Mouse (Mus musculus): Measurements from ENCODE around the gene Smg9.
"Not testable (repeated sequence)": the region's sequence is repeated elsewhere in the genome, so short reads cannot be mapped to it uniquely, and the experiment has no call there.

The Smg9 gene

GRCm38 (mm10) chr7:24377091-24377865 is 22.1 kb upstream of the Smg9 start:
- no peak for DNase-seq (ENCODE audit: low spot score)

- DNase-seq (ENCODE audit: low spot score): no peak
Measured at GRCm38 (mm10) chr7:24378049-24378701, 21.2 kb upstream of the Smg9 start.

- DNase-seq (ENCODE audit: low spot score): no peak
Measured at GRCm38 (mm10) chr7:24379934-24380333, 19.5 kb upstream of the Smg9 start.

GRCm38 (mm10) chr7:24380370-24380769 is 19.0 kb upstream of the Smg9 start:
- DNase-seq (ENCODE audit: low spot score): no peak

DNA sequence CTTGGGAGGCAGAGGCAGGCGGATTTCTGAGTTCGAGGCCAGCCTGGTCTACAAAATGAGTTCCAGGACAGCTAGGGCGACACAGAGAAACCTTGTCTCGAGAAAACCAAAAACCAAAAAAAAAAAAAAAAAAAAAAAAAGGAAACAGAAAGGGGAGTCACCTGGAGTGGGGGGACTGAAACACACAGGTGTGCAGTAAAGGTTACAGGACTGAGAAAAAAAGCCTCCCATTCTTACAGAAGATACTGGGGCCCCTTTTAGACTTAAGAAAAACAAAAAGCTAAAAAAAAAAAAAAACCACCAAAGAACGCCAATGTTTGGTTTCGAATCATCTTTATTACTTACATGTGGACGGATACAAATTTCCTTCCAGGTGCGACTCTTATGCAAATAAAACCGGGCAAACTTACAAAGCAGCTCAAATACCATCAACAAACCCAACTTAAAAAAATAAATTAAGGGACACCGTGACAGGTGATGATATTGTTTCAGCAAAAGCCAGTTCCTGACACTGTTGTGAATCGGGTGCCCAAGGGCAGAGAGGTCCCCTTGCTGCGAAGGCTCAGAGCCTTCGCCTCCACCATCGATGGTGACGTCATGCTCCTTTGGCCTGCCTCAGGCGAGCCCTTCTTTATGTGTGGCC is 16.6 kb upstream of the Smg9 start:
- DNase-seq (ENCODE audit: low spot score): no peak

GRCm38 (mm10) chr7:24384070-24384469 is 15.3 kb upstream of the Smg9 start:
- no peak for DNase-seq (ENCODE audit: low spot score)

DNA sequence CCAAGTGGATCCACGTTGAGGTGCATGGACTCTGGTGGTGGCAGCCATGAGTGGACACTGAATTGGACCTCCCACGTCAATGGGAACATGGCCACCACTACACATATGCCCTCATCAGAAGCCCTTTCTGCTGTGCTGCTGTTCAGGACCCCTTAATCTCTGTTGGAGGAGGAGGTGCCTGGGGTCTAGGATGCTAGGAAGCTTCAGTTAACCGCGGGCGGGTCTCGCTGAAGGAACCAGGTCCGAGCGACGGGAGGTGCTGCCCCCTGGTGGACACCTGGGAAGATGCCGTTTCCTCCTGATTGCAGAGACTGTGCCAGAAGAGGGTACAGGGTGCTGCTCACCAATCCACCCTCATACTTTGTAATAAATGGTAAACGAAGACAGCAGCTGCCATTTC is 14.6 kb upstream of the Smg9 start:
- no peak for DNase-seq (ENCODE audit: low spot score)

GRCm38 (mm10) chr7:24387059-24387556 is 12.3 kb upstream of the Smg9 start:
- no peak for DNase-seq (ENCODE audit: low spot score)

DNA sequence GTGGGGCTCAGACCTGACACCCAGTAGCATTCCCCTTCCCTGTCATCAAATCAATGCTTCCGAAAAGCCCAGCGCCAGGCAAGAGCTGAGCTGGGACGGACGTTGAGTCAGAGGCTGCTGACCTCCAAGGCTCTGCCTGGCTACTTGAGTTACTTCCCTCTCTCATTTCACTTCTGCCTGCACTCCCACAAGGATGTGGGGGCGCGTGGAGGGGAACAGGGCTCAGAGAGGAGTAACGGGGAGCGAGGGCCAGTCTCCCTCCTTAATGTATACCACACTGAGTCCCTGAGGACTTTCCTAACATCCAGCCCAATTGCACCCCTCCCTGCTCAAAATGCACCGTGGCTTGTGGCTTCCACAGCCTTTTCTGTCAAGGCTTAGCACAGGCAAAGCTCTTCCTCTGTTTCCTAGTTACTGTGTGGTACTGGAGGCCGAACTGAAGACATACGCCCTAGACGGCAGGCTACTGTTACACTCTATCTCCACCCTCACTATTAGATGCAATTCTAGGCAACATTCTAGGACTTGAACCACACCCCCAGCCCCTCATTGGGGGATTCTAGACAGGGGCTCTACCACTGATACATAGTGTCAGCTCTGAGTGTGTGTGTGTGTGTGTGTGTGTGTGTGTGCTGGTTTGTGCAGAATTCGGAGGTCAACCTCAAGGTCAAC is 9.8 kb upstream of the Smg9 start:
- no peak for DNase-seq (ENCODE audit: low spot score)

- DNase-seq (ENCODE audit: low spot score): no peak
Measured at GRCm38 (mm10) chr7:24390512-24390911, 8.9 kb upstream of the Smg9 start.

- no peak for DNase-seq (ENCODE audit: low spot score)
Measured at GRCm38 (mm10) chr7:24391077-24391476, 8.3 kb upstream of the Smg9 start.

DNA sequence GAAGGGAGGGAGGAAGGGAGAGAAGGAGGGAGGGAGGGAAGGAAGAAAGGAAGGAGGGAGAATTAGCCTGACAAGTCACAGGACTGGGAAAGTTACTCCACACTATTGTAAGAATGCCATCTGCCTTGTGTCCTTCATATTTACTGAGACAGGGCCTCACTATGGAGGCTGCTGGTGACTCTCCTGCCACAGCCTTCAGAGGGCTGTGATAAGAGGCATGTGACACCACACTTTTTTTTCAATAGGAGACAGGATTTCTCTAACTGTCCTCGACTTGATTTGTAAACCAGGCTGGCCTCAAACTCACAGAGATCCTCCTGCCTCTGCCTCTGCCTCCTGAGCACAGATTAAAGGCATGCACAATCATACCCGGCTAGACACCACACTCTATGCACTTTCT is 7.7 kb upstream of the Smg9 start:
- no peak for DNase-seq (ENCODE audit: low spot score)

- DNase-seq (ENCODE audit: low spot score): no peak
Measured at GRCm38 (mm10) chr7:24394054-24394453, 5.4 kb upstream of the Smg9 start.

DNA sequence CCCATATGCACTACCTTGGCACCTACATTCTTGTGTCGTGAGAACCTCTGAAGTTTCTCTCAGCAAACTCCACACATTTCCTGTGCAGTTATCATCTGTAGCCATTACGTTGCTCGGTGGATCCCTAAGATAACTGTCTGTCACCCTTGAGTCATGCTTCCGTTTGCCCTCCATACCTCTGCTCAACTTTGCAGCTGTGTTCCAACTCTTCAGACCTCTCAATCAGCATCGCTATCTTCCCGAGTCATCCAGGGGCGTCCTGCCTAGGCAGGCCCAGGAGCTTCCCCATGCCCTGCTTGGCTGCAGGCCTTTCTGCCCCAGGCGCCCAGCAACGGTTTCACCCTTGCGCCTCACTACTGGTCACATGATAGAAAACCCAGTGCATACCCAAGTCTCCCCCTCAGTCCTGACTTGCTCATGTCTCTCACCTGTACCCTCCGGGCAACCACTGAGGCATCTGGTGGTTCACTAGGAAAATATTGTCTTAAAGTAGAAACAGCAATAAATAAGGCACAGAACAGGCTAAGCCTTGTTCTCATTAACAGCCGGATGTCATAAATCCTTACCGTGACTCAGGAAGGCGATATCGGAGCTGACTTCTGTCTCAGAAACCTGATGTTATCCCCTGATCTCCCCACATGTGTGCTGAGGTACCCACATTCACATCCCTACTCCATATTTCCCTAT is 4.8 kb upstream of the Smg9 start:
- DNase-seq (ENCODE audit: low spot score): no peak

- DNase-seq (ENCODE audit: low spot score): no peak
Measured at GRCm38 (mm10) chr7:24396832-24397231, 2.6 kb upstream of the Smg9 start.

DNA sequence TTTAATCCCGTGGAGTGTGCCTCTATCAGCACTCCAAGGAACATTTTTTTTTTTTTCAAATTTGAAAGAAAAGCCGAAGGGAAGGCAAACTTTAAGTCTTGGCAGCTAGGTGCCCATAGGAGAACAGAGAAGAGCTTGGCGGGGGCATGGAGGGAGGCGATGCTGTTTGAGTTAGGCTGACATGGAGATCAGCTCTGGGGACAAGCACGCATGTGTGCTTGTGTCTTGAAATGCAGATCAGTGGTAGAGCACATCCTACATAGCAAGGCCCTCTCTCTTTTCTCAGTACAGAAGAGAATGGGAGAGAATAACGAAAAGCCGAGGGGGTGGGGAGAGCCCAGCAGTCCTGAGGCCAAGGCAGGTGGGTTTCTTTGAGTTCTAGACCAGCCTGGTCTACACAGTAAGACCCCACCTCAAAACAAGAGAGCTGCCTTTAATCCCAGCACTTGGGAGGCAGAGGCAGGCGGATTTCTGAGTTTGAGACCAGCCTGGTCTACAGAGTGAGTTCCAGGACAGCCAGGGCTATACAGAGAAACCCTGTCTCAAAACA is 980 bp upstream of the Smg9 start:
- no peak for DNase-seq (ENCODE audit: low spot score)

GRCm38 (mm10) chr7:24400082-24400452 is 648 bp downstream of the Smg9 start:
- no peak for DNase-seq (ENCODE audit: low spot score)

- not testable (repeated sequence) for DNase-seq (ENCODE audit: low spot score)
Measured at GRCm38 (mm10) chr7:24400489-24400888, 1.1 kb downstream of the Smg9 start.

- DNase-seq (ENCODE audit: low spot score): no peak
Measured at GRCm38 (mm10) chr7:24402851-24403250, 3.4 kb downstream of the Smg9 start.

DNA sequence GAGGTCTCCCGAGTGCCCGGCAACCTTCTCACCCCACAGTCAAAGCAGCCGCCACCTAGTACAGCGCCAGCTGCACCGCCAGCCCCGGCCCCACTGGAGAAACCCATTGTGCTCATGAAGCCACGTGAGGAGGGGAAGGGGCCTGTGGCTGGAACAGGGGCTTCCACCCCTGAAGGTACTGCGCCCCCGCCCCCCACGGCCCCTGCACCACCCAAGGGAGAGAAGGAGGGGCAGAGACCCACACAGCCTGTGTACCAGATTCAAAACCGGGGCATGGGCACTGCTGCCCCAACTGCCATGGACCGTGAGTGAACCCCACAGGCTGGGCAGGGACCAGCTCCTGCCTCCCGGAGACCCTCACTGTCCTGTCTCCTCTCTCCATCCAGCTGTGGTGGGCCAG is 6.2 kb downstream of the Smg9 start:
- no peak for DNase-seq (ENCODE audit: low spot score)

GRCm38 (mm10) chr7:24406528-24407344 is 7.3 kb downstream of the Smg9 start:
- no peak for DNase-seq (ENCODE audit: low spot score)
